Mouse (Mus musculus): Measurements from ENCODE around the gene Gigyf2. TPM values are rescaled to one million over a fixed set of nuclear protein-coding genes. Genes with fewer than 3 reads are reported as not detected.
"Not testable (repeated sequence)": the region's sequence is repeated elsewhere in the genome, so short reads cannot be mapped to it uniquely, and the experiment has no call there.

The Gigyf2 gene
- total RNA-seq, 2 experiments from 2014 or later: 90.5 to 162 TPM

- peak; percentile 85 for ATAC-seq (replicated peaks; ENCODE audit: low FRiP score, poor library complexity, severe bottlenecking)
These were observed 91.9 kb downstream of the Gigyf2 start for GRCm38 (mm10) chr1:87418733-87419132.

- no peak for ATAC-seq (replicated peaks; ENCODE audit: low FRiP score, poor library complexity, severe bottlenecking)
These were observed 108.3 kb downstream of the Gigyf2 start for GRCm38 (mm10) chr1:87435125-87435524.

GRCm38 (mm10) chr1:87436583-87436982 lies 109.8 kb downstream of the Gigyf2 start:
- ATAC-seq (replicated peaks; ENCODE audit: low FRiP score, poor library complexity, severe bottlenecking): no peak

GRCm38 (mm10) chr1:87447183-87448104 lies 120.6 kb downstream of the Gigyf2 start:
- 0 out of 2 replicates have a peak, but pooled peaks have one; percentile 56 for ATAC-seq (replicated peaks; ENCODE audit: low FRiP score, poor library complexity, severe bottlenecking)

- no peak for ATAC-seq (replicated peaks; ENCODE audit: low FRiP score, poor library complexity, severe bottlenecking)
These were observed 122.6 kb downstream of the Gigyf2 start for GRCm38 (mm10) chr1:87449432-87449831.

GRCm38 (mm10) chr1:87456425-87456824 lies 129.6 kb downstream of the Gigyf2 start:
- ATAC-seq (replicated peaks; ENCODE audit: low FRiP score, poor library complexity, severe bottlenecking): no peak

GRCm38 (mm10) chr1:87458045-87458444 lies 131.2 kb downstream of the Gigyf2 start:
- no peak for ATAC-seq (replicated peaks; ENCODE audit: low FRiP score, poor library complexity, severe bottlenecking)

GRCm38 (mm10) chr1:87459856-87460255 lies 133.1 kb downstream of the Gigyf2 start:
- not testable (repeated sequence) for ATAC-seq (replicated peaks; ENCODE audit: low FRiP score, poor library complexity, severe bottlenecking)

GRCm38 (mm10) chr1:87467469-87467868 lies 140.7 kb downstream of the Gigyf2 start:
- no peak for ATAC-seq (replicated peaks; ENCODE audit: low FRiP score, poor library complexity, severe bottlenecking)

GRCm38 (mm10) chr1:87468321-87468720 lies 141.5 kb downstream of the Gigyf2 start:
- no peak for ATAC-seq (replicated peaks; ENCODE audit: low FRiP score, poor library complexity, severe bottlenecking)

GRCm38 (mm10) chr1:87469971-87470370 lies 143.2 kb downstream of the Gigyf2 start, which contains the start of gene Snorc:
Gene Snorc (plus strand): TSS chr1:87470271.
- not testable (repeated sequence) for ATAC-seq (replicated peaks; ENCODE audit: low FRiP score, poor library complexity, severe bottlenecking)

GRCm38 (mm10) chr1:87471914-87472313 lies 145.1 kb downstream of the Gigyf2 start:
- ATAC-seq (replicated peaks; ENCODE audit: low FRiP score, poor library complexity, severe bottlenecking): no peak

- no peak for ATAC-seq (replicated peaks; ENCODE audit: low FRiP score, poor library complexity, severe bottlenecking)
These were observed 145.8 kb downstream of the Gigyf2 start for GRCm38 (mm10) chr1:87472576-87472975.

GRCm38 (mm10) chr1:87475076-87475895 lies 148.5 kb downstream of the Gigyf2 start:
- ATAC-seq (replicated peaks; ENCODE audit: low FRiP score, poor library complexity, severe bottlenecking): no peak

- ATAC-seq (replicated peaks; ENCODE audit: low FRiP score, poor library complexity, severe bottlenecking): no peak
These were observed 155.7 kb downstream of the Gigyf2 start for GRCm38 (mm10) chr1:87482546-87482945.

- no peak for ATAC-seq (replicated peaks; ENCODE audit: low FRiP score, poor library complexity, severe bottlenecking)
These were observed 159.6 kb downstream of the Gigyf2 start for GRCm38 (mm10) chr1:87486386-87486785.

GRCm38 (mm10) chr1:87492285-87492684 lies 165.5 kb downstream of the Gigyf2 start:
- ATAC-seq (replicated peaks; ENCODE audit: low FRiP score, poor library complexity, severe bottlenecking): no peak

GRCm38 (mm10) chr1:87493542-87493941 lies 166.7 kb downstream of the Gigyf2 start:
- ATAC-seq (replicated peaks; ENCODE audit: low FRiP score, poor library complexity, severe bottlenecking): no peak

Data from erythroid progenitor cell, adult 5-6 weeks (primary cell).